Mouse (Mus musculus) MEL (cell line): ENCODE data around the gene Gm17657. TPM values are rescaled to one million over a fixed set of nuclear protein-coding genes. Genes with fewer than 3 reads are reported as not detected.
A peak's percentile ranks its signal among the peaks of the same experiment; 100 is the strongest.

ENCODE experiments used
- DNase-seq: peaks from one replicate; pipeline ENCODE4 v3.0.0; 2011; ENCODE audit warnings: low read depth, low spot score
- H3K27ac ChIP-seq: 2 replicates; pipeline ENCODE4 v1.5.1; 2012; ENCODE audit warnings: low read depth, mild to moderate bottlenecking, control low read depth, low read length, moderate library complexity; ENCODE audit not compliant: control insufficient read depth
- H3K27me3 ChIP-seq, 2 experiments: fragments of 150-350 bp in 1 of 2; sonication (generic) in 1 of 2; 2 replicates each; pipeline ENCODE4 v1.6.1; 2012; ENCODE audit warnings: low read length in 2 of 2, mild to moderate bottlenecking in 2 of 2, improper control_type of control experiment in 1 of 2, moderate library complexity in 1 of 2; ENCODE audit not compliant: insufficient read depth in 2 of 2, control insufficient read depth in 1 of 2
- H3K36me3 ChIP-seq, 2 experiments: 2 replicates each; pipeline ENCODE4 v1.6.1; 2012 to 2014; ENCODE audit warnings: low read length in 2 of 2, improper control_type of control experiment in 1 of 2, inconsistent platforms in 1 of 2, mild to moderate bottlenecking in 1 of 2; ENCODE audit not compliant: insufficient read depth in 2 of 2, control insufficient read depth in 1 of 2
- H3K4me1 ChIP-seq, 2 experiments: fragments of 150-350 bp in 1 of 2; sonication (generic) in 1 of 2; 2 replicates each; pipeline ENCODE4 v1.6.1; 2012; ENCODE audit warnings: low read length in 2 of 2, improper control_type of control experiment in 1 of 2, mild to moderate bottlenecking in 1 of 2; ENCODE audit not compliant: insufficient read depth in 2 of 2, control insufficient read depth in 1 of 2
- H3K4me3 ChIP-seq, 2 experiments: fragments of 150-350 bp in 1 of 2; sonication (generic) in 1 of 2; 2 replicates each; pipeline ENCODE4 v1.5.1; 2012; ENCODE audit warnings: low read depth in 2 of 2, low read length in 2 of 2, mild to moderate bottlenecking in 2 of 2, moderate library complexity in 2 of 2, control low read depth in 1 of 2, improper control_type of control experiment in 1 of 2; ENCODE audit not compliant: control insufficient read depth in 1 of 2, insufficient read depth in 1 of 2
- H3K79me2 ChIP-seq: 2 replicates; pipeline ENCODE4 v1.6.1; 2012; ENCODE audit warnings: mild to moderate bottlenecking, low read length, moderate library complexity; ENCODE audit not compliant: control insufficient read depth, poor library complexity, insufficient read depth
- H3K9ac ChIP-seq: 2 replicates; pipeline ENCODE4 v1.6.1; 2012; ENCODE audit warnings: low read depth, mild to moderate bottlenecking, control low read depth, low read length, moderate library complexity; ENCODE audit not compliant: control insufficient read depth, poor library complexity, severe bottlenecking
- H3K9me3 ChIP-seq: fragments of 150-350 bp; sonication (generic); replicated peaks from 2 replicates; pipeline ENCODE4 v1.6.1; 2012; ENCODE audit warnings: mild to moderate bottlenecking, low read length, improper control_type of control experiment, moderate library complexity; ENCODE audit not compliant: insufficient read depth
- EP300 ChIP-seq, 2 experiments: IDR thresholded peaks; 2 replicates each; pipeline ENCODE4 v1.6.1; 2011; ENCODE audit warnings: improper control_type of control experiment in 2 of 2, low read length in 2 of 2, low read depth in 1 of 2, mild to moderate bottlenecking in 1 of 2
- GATA1 ChIP-seq: IDR thresholded peaks from 2 replicates; pipeline ENCODE4 v1.6.1; 2011; ENCODE audit warnings: low read depth, low read length, improper control_type of control experiment
- HCFC1 ChIP-seq: IDR thresholded peaks from 2 replicates; pipeline ENCODE4 v1.6.1; 2012; ENCODE audit warnings: low read depth, mild to moderate bottlenecking, inconsistent platforms, low read length, improper control_type of control experiment, moderate library complexity
- MAFK ChIP-seq: IDR thresholded peaks from 2 replicates; pipeline ENCODE4 v1.6.1; 2011; ENCODE audit warnings: low read depth, mild to moderate bottlenecking, low read length, improper control_type of control experiment, borderline replicate concordance
- MAX ChIP-seq: IDR thresholded peaks from 2 replicates; pipeline ENCODE4 v1.6.1; 2011; ENCODE audit warnings: low read length, improper control_type of control experiment
- MAZ ChIP-seq: IDR thresholded peaks from 2 replicates; pipeline ENCODE4 v1.6.1; 2012; ENCODE audit warnings: low read depth, mild to moderate bottlenecking, inconsistent platforms, low read length, improper control_type of control experiment
- MEF2A ChIP-seq: IDR thresholded peaks from 2 replicates; pipeline ENCODE4 v1.6.1; 2014; ENCODE audit warnings: low read depth, mild to moderate bottlenecking, inconsistent platforms, low read length, improper control_type of control experiment; ENCODE audit not compliant: poor library complexity, insufficient replicate concordance, severe bottlenecking; ENCODE audit errors: extremely low read depth
- MYC ChIP-seq: IDR thresholded peaks from 2 replicates; pipeline ENCODE4 v1.6.1; 2011; ENCODE audit warnings: low read depth, mild to moderate bottlenecking, low read length, improper control_type of control experiment, moderate library complexity
- NRF1 ChIP-seq: IDR thresholded peaks from 2 replicates; pipeline ENCODE4 v1.6.1; 2014; ENCODE audit warnings: low read depth, mild to moderate bottlenecking, inconsistent platforms, low read length, improper control_type of control experiment, moderate library complexity; ENCODE audit not compliant: poor library complexity, insufficient read depth, severe bottlenecking
- POLR2A ChIP-seq, 2 experiments: IDR thresholded peaks; 2 replicates each; pipeline ENCODE4 v1.6.1; 2011 to 2012; ENCODE audit warnings: low read length in 2 of 2, mild to moderate bottlenecking in 2 of 2, control low read depth in 1 of 2, improper control_type of control experiment in 1 of 2, low read depth in 1 of 2, moderate library complexity in 1 of 2; ENCODE audit not compliant: control insufficient read depth in 1 of 2, insufficient read depth in 1 of 2, poor library complexity in 1 of 2
- RAD21 ChIP-seq: IDR thresholded peaks from 2 replicates; pipeline ENCODE4 v1.6.1; 2011; ENCODE audit warnings: mild to moderate bottlenecking, low read depth, low read length, improper control_type of control experiment
- SIN3A ChIP-seq: IDR thresholded peaks from 2 replicates; pipeline ENCODE4 v1.6.1; 2012; ENCODE audit warnings: low read length, improper control_type of control experiment, inconsistent platforms
- SMC3 ChIP-seq: IDR thresholded peaks from 2 replicates; pipeline ENCODE4 v1.6.1; 2011; ENCODE audit warnings: low read depth, low read length, improper control_type of control experiment
- TBP ChIP-seq: IDR thresholded peaks from 2 replicates; pipeline ENCODE4 v1.8.0; 2011; ENCODE audit warnings: low read depth, low read length, improper control_type of control experiment
- UBTF ChIP-seq: IDR thresholded peaks from 2 replicates; pipeline ENCODE4 v1.6.1; 2012; ENCODE audit warnings: low read depth, mild to moderate bottlenecking, inconsistent platforms, low read length, improper control_type of control experiment, moderate library complexity, borderline replicate concordance; ENCODE audit not compliant: insufficient read depth
- USF2 ChIP-seq, 2 experiments: IDR thresholded peaks; 2 replicates each; pipeline ENCODE4 v1.6.1; 2011 to 2012; ENCODE audit warnings: improper control_type of control experiment in 2 of 2, low read length in 2 of 2, borderline replicate concordance in 1 of 2, inconsistent platforms in 1 of 2, low read depth in 1 of 2, mild to moderate bottlenecking in 1 of 2; ENCODE audit not compliant: insufficient read depth in 1 of 2
- ZC3H11A ChIP-seq: IDR thresholded peaks from 2 replicates; pipeline ENCODE4 v1.6.1; 2012; ENCODE audit warnings: low read depth, mild to moderate bottlenecking, inconsistent platforms, low read length, improper control_type of control experiment
- ZMIZ1 ChIP-seq: IDR thresholded peaks from 2 replicates; pipeline ENCODE4 v1.6.1; 2012; ENCODE audit warnings: low read depth, mild to moderate bottlenecking, inconsistent platforms, low read length, improper control_type of control experiment, moderate library complexity
- polyA plus RNA-seq, 2 experiments: library from polyadenylated mRNA; stranded (reverse) in 1 of 2; unstranded in 1 of 2; fragments of >175 nt in 1 of 2; fragments of >200 nt in 1 of 2; gene quantifications; 2 replicates each; pipeline versions ENCODE4 v1.2.1 to v1.2.4; 2012; ENCODE audit warnings: low replicate concordance in 2 of 2, low read depth in 1 of 2; ENCODE audit not compliant: insufficient read length in 2 of 2, insufficient read depth in 1 of 2, missing spikeins in 1 of 2
- total RNA-seq: library from RNA; depleted of rRNA; stranded (reverse); fragments of 300-350 nt; gene quantifications from 2 replicates; pipeline ENCODE4 v1.2.3, GENCODE M21; 2012

The Gm17657 gene
- total and polyA plus RNA-seq, 3 experiments, result 0.31 to 2.7 TPM; not detected in 1

GRCm38 (mm10) chr17:29491591-29492268, 57.7 kb downstream of the Gm17657 start:
- Histone ChIP-seq H3K9me3 (no peaks in the 10 kb centered on the region), H3K4me3 (peak overlapping the region; percentile 54 to 88), H3K9ac (peak overlapping the region; percentile 90), H3K4me1 (peaks cover 0 to 17% of the 10 kb centered on the region in 2 experiments; a peak in 1 of 4 replicates), H3K79me2 (peaks cover 29% of the 10 kb centered on the region), H3K27ac (peak overlapping the region; percentile 72), H3K36me3 (peaks cover 0 to 23% of the 10 kb centered on the region in 2 experiments; a peak in 2 of 4 replicates), H3K27me3 (no peaks in the 10 kb centered on the region)
- DNase-seq, result peak; percentile 65
- TF ChIP-seq GATA1 (no peak), MAX (peak; percentile 0; the same call in 1 of the 2 replicates), NRF1 (no peak), SIN3A (peak; percentile 45), RAD21 (no peak), POLR2A (IDR thresholded peaks at IDR 0.05; ENCODE audit: control insufficient read depth in 1 of 2, insufficient read depth in 1 of 2, low read depth in 1 of 2, low read length in 2 of 2, poor library complexity in 1 of 2) (no peak), EP300 (IDR thresholded peaks at IDR 0.05; ENCODE audit: low read depth in 1 of 2, low read length in 2 of 2) (no peak), HCFC1 (no peak), SMC3 (no peak), ZC3H11A (no peak), UBTF (0 out of 2 replicates have a peak, but pooled peaks have one; percentile 14), TBP (no peak), MEF2A (no peak), USF2 (IDR thresholded peaks at IDR 0.05; ENCODE audit: borderline replicate concordance in 1 of 2, insufficient read depth in 1 of 2, low read depth in 1 of 2, low read length in 2 of 2) (no peak), MAFK (no peak), MAZ (no peak), MYC (no peak), ZMIZ1 (no peak)
